Mouse (Mus musculus) embryonic facial prominence, embryonic 12.5 days (tissue): Measurements from ENCODE around the gene 4930503B20Rik. TPM values are rescaled to one million over a fixed set of nuclear protein-coding genes. Genes with fewer than 3 reads are reported as not detected.

Source experiments
- ATAC-seq: fragments of 200-750 bp; cut with Nextera tagmentation; 2 replicates; pipeline ENCODE4 v1.8.0; 2017; ENCODE audit not compliant: insufficient number of reproducible peaks, insufficient read depth, low FRiP score, low TSS enrichment
- H3K27ac ChIP-seq: fragments of 300-500 bp; sonication (generic); 2 replicates; pipeline ENCODE4 v1.5.1; 2016; ENCODE audit warnings: mild to moderate bottlenecking
- H3K27me3 ChIP-seq: fragments of 300-500 bp; sonication (generic); 2 replicates; pipeline ENCODE4 v1.6.1; 2016; ENCODE audit warnings: mild to moderate bottlenecking, moderate library complexity
- H3K36me3 ChIP-seq: fragments of 300-500 bp; sonication (generic); 2 replicates; pipeline ENCODE4 v1.6.1; 2016; ENCODE audit warnings: mild to moderate bottlenecking
- H3K4me1 ChIP-seq: fragments of 300-500 bp; sonication (generic); 2 replicates; pipeline ENCODE4 v1.6.1; 2016
- H3K4me2 ChIP-seq: fragments of 300-500 bp; sonication (generic); replicated peaks from 2 replicates; pipeline ENCODE4 v1.6.1; 2016; ENCODE audit warnings: mild to moderate bottlenecking, moderate library complexity
- H3K4me3 ChIP-seq: fragments of 300-500 bp; sonication (generic); 2 replicates; pipeline ENCODE4 v1.5.1; 2016; ENCODE audit warnings: mild to moderate bottlenecking
- H3K9ac ChIP-seq: fragments of 300-500 bp; sonication (generic); 2 replicates; pipeline ENCODE4 v1.6.1; 2016; ENCODE audit warnings: mild to moderate bottlenecking, moderate library complexity
- H3K9me3 ChIP-seq: fragments of 300-500 bp; sonication (generic); 2 replicates; pipeline ENCODE4 v1.6.1; 2016; ENCODE audit warnings: mild to moderate bottlenecking, moderate library complexity
- WGBS: fragments of 180-500 bp; shearing (Covaris S2); methylation state at CpG from one replicate; pipeline ENCODE4 v1.1.7; 2016; 5-methylcytosine and 5-hydroxymethylcytosine counted together
- polyA plus RNA-seq: library from polyadenylated mRNA; unstranded; fragments of >200 nt; fragmentation: Nextera tagmentation; extraction: Ambion mirVana; gene quantifications from 2 replicates; pipeline ENCODE4 v1.2.1, GENCODE M21; 2016

The 4930503B20Rik gene
- 0.22 TPM in 1 of 2 replicates, not detected in the other for polyA plus RNA-seq

DNA sequence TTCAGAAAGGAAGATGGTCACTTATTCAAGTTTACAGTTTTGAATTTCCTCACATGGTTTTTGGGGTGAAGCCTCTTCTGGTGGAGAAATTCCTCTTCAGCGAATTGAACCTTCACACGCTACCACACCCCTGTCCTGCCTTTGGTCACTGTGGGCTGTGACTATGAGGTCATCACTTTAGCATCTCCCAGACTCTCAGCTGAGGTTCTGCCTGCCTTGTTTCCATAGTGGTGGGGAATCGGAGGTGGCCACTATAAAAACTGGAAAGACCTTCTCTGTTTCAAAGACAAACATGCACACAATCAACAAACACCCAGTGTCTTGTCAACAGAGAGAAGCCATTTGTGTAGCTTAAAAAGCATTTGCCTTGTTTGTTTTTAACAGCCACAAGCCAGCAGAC lies at the start of gene 4930503B20Rik:
Gene 4930503B20Rik (minus strand): TSS at position 101 of the 400 bp plus-strand sequence.
- H3K4me3 ChIP-seq, result no peak within 1 kb of the TSS
- H3K27ac ChIP-seq, result no peak within 1 kb of the TSS
- no peaks in the 10 kb centered on the region for H3K36me3 ChIP-seq
- no peak within 1 kb of the TSS for H3K9ac ChIP-seq
- H3K9me3 ChIP-seq, result no peaks in the 10 kb centered on the region
- no peak for ATAC-seq
- H3K27me3 ChIP-seq, result no peaks in the 10 kb centered on the region
- no peak within 1 kb of the TSS for H3K4me2 ChIP-seq
- 83% methylated on average over 3 of the region's 3 CpGs for WGBS
- 0 out of 2 replicates have a peak, but pooled peaks cover 5% of the 10 kb centered on the region for H3K4me1 ChIP-seq

GRCm38 (mm10) chr3:146700051-146700450 lies 48.9 kb upstream of the 4930503B20Rik start:
- H3K9ac ChIP-seq, result no peak overlapping the region
- no peaks in the 10 kb centered on the region for H3K4me1 ChIP-seq
- no peak overlapping the region for H3K4me3 ChIP-seq
- H3K27me3 ChIP-seq, result no peaks in the 10 kb centered on the region
- no peak for ATAC-seq
- H3K36me3 ChIP-seq, result no peaks in the 10 kb centered on the region
- WGBS, result 80% methylated on average over 11 of the region's 11 CpGs
- H3K27ac ChIP-seq, result no peak overlapping the region
- no peak overlapping the region for H3K4me2 ChIP-seq
- no peaks in the 10 kb centered on the region for H3K9me3 ChIP-seq

DNA sequence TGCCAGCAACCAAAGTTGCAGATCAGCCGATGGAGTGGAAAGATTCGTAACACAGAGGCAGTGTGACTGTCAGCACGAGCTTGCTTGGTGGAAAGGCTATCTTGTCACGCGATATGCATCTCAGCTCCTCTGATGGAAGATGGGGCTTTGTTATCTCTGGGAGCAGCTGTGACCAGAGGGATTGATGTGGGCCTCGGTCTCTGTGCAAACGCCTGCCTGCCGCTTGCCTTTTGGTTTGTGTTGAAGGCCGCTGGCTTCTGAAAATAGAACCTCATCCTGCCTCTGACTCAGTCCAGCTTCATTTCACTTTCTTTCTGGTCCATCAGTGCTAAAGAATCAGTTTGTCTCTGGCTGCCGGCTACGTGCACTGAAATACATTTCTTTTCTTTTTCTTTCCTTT lies 47.9 kb upstream of the 4930503B20Rik start:
- no peaks in the 10 kb centered on the region for H3K36me3 ChIP-seq
- H3K9me3 ChIP-seq, result no peaks in the 10 kb centered on the region
- no peaks in the 10 kb centered on the region for H3K27me3 ChIP-seq
- H3K9ac ChIP-seq, result no peak overlapping the region
- H3K4me1 ChIP-seq, result no peaks in the 10 kb centered on the region
- H3K27ac ChIP-seq, result no peak overlapping the region
- 62% methylated on average over 11 of the region's 11 CpGs for WGBS
- no peak for ATAC-seq
- H3K4me3 ChIP-seq, result no peak overlapping the region
- H3K4me2 ChIP-seq, result no peak overlapping the region

DNA sequence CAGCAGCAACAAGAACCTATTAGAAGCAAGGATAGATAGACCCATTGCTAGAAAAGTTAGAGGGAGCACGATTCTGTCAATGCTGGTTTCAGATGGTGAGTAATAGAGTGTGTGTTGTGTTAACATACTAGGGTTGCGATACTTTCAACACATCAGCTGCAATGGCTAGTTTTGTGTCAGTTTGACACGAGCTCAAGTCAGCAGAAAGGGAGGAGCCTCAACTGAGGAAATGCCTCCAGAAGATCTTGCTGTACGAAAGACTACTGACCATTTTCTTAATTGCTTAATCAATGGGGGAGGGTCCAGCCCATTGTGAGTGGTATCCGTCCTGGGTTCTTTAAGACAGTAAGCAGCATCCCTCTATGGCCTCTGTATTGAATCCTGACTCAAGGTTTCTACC lies 41.4 kb upstream of the 4930503B20Rik start:
- Histone ChIP-seq H3K27ac (no peak overlapping the region), H3K4me3 (no peak overlapping the region), H3K27me3 (no peaks in the 10 kb centered on the region), H3K9me3 (no peaks in the 10 kb centered on the region), H3K9ac (no peak overlapping the region), H3K4me2 (no peak overlapping the region), H3K4me1 (no peaks in the 10 kb centered on the region), H3K36me3 (no peaks in the 10 kb centered on the region)
- 72% methylated on average over 5 of the region's 5 CpGs for WGBS
- ATAC-seq, result no peak

- no peaks in the 10 kb centered on the region for H3K36me3 ChIP-seq
- H3K4me3 ChIP-seq, result no peak overlapping the region
- H3K27me3 ChIP-seq, result no peaks in the 10 kb centered on the region
- no peak overlapping the region for H3K9ac ChIP-seq
- 64% methylated on average over 4 of the region's 4 CpGs for WGBS
- H3K4me2 ChIP-seq, result no peak overlapping the region
- H3K27ac ChIP-seq, result no peak overlapping the region
- H3K4me1 ChIP-seq, result 0 out of 2 replicates have a peak, but pooled peaks cover 4% of the 10 kb centered on the region
- H3K9me3 ChIP-seq, result no peaks in the 10 kb centered on the region
- no peak for ATAC-seq
Observed at GRCm38 (mm10) chr3:146687121-146687725, 36.1 kb upstream of the 4930503B20Rik start.

DNA sequence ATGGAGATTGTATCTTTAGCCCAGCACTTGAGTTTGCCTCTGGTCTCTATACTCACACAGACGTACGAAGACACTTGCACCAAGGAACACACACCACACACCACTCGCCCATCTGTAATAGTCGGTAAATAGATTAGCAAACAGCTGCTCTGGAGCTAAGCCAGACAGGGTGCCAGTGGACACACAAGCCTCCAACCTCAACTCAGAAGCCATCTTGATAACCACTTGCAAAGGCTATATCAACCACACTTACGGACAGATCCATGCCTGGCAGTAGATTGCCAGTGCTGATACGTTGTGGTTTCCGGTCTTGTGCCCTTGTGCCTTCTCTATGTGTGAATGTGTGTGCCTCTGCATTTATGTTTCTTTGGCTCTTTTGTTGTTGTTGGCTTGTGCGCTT lies 35.3 kb upstream of the 4930503B20Rik start:
- Histone ChIP-seq H3K4me1 (peaks cover 9% of the 10 kb centered on the region; the same call in 1 of the 2 replicates), H3K36me3 (no peaks in the 10 kb centered on the region), H3K4me2 (no peak overlapping the region), H3K4me3 (no peak overlapping the region), H3K27ac (no peak overlapping the region), H3K9ac (no peak overlapping the region), H3K9me3 (no peaks in the 10 kb centered on the region), H3K27me3 (no peaks in the 10 kb centered on the region)
- WGBS, result 87% methylated on average over 8 of the region's 8 CpGs
- no peak for ATAC-seq

DNA sequence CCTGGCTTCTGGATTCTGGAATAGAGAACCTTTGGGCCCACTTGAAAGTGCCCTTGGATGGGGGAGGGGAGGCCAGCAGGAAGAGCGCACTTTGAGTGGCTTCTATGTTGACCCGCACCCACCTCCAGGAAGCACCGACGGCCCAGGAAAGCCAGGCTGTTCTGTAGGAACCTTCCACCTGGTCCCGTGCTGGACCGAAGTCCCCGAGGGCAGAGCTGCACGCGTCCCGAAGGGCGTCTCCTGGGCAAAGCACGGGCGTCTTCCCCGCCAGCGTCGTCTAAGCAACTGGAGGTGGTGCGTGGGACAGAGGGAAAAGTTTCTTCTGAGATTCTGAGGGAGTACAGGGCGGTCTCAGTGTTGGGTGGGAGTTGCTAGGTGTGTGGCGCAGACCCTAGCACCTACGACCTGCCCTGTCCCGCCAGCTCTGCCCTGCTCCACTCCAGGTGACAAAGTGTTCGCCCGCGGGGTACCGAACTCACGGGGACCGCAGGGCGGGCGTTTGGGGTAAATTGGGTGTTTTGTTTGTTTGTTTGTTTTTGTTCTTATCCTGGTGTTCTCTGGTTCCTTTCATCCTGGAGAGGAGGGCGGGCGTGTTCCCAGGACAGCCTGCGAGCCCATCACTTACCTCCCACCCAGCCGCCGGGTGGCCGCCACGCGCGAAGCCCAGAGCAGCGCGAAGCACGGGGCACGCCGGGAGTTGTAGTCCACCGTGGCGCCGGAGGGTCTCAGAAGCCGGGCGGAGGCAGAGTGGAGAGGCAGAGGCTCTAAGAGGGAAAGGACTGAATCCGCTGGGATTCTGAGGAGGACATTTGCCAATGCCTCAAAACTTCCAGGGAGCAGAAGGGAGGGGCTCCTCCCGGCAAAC lies 33.9 kb upstream of the 4930503B20Rik start, which contains the start of gene Samd13:
Gene Samd13 (minus strand): TSS at position 782 of the 865 bp plus-strand sequence.
- peak; percentile 87 for ATAC-seq
- H3K36me3 ChIP-seq, result no peaks in the 10 kb centered on the region
- H3K4me3 ChIP-seq, result peak within 1 kb of the TSS; percentile 56
- 2% methylated on average over 50 of the region's 50 CpGs for WGBS
- H3K4me1 ChIP-seq, result peaks cover 9% of the 10 kb centered on the region; the same call in 1 of the 2 replicates
- H3K4me2 ChIP-seq, result peak within 1 kb of the TSS; percentile 87
- H3K9ac ChIP-seq, result peak within 1 kb of the TSS; percentile 61
- H3K27ac ChIP-seq, result no peak within 1 kb of the TSS
- no peaks in the 10 kb centered on the region for H3K9me3 ChIP-seq
- H3K27me3 ChIP-seq, result no peaks in the 10 kb centered on the region

GRCm38 (mm10) chr3:146683095-146683494 lies 32.0 kb upstream of the 4930503B20Rik start:
- Histone ChIP-seq H3K9me3 (no peaks in the 10 kb centered on the region), H3K36me3 (no peaks in the 10 kb centered on the region), H3K9ac (no peak overlapping the region), H3K4me1 (peaks cover 9% of the 10 kb centered on the region; the same call in 1 of the 2 replicates), H3K4me3 (no peak overlapping the region), H3K4me2 (peak overlapping the region; percentile 33; the same call in 1 of the 2 replicates), H3K27me3 (no peaks in the 10 kb centered on the region), H3K27ac (peak overlapping the region; percentile 83)
- 62% methylated on average over 2 of the region's 2 CpGs for whole genome bisulfite sequencing
- ATAC-seq, result no peak

DNA sequence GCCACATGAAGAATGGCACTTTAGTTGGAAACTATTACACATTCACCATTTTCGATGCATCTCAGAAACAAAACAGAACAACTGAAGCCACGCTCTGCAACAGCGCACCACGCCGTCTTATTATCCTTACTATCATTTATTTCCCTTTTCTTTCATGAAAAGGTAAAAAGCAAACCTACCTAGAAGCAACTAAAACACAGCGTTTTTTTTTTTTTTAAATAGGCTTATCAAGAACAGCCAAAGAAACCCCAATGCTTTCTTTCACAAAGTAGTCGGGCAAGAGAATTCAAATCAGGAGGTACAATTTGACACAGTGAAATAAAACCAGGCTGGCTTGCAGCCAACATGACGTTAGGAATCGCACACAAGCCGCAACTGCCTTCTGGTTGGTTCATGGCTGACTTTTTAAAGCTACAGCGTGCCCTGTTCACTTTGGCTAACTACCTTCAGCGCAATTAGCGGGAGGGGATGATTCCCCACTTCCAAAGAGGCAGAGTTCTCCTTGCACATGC lies 31.1 kb upstream of the 4930503B20Rik start:
- ATAC-seq, result 0 out of 2 replicates have a peak, but pooled peaks have one; percentile 44
- peak overlapping the region; percentile 33 for H3K4me2 ChIP-seq
- WGBS, result 42% methylated on average over 13 of the region's 13 CpGs

DNA sequence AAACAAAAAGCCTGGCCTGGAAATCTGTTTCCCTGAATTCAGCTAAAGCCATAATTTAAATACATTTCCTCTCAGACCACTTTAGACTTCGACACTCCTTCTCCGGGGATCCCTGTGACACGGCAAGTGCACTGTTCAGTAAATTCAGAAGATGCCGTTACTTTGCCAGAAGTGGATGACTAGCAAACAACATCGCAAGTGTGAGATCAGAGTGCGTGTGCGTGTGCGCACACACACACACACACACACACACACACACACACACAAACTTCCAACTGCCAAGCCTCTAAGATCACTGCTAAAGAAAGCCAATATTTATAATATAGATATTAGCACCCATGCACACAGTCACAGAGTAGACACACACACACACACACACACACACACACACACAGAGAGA lies 30.6 kb upstream of the 4930503B20Rik start:
- WGBS, result 70% methylated on average over 8 of the region's 8 CpGs
- no peak overlapping the region for H3K4me3 ChIP-seq
- no peaks in the 10 kb centered on the region for H3K9me3 ChIP-seq
- peaks cover 9% of the 10 kb centered on the region; the same call in 1 of the 2 replicates for H3K4me1 ChIP-seq
- no peaks in the 10 kb centered on the region for H3K36me3 ChIP-seq
- peak overlapping the region; percentile 33 for H3K4me2 ChIP-seq
- peak overlapping the region; percentile 83 for H3K27ac ChIP-seq
- H3K9ac ChIP-seq, result no peak overlapping the region
- ATAC-seq, result no peak
- H3K27me3 ChIP-seq, result no peaks in the 10 kb centered on the region

More for the DNA sequence above, 31.1 kb upstream of the 4930503B20Rik start:
- Histone ChIP-seq H3K9ac (no peak overlapping the region), H3K4me1 (peaks cover 9% of the 10 kb centered on the region; the same call in 1 of the 2 replicates), H3K4me3 (0 out of 2 replicates have a peak overlapping the region, but pooled peaks have one; percentile 6), H3K27me3 (no peaks in the 10 kb centered on the region), H3K36me3 (no peaks in the 10 kb centered on the region), H3K27ac (peak overlapping the region; percentile 83), H3K9me3 (no peaks in the 10 kb centered on the region)

DNA sequence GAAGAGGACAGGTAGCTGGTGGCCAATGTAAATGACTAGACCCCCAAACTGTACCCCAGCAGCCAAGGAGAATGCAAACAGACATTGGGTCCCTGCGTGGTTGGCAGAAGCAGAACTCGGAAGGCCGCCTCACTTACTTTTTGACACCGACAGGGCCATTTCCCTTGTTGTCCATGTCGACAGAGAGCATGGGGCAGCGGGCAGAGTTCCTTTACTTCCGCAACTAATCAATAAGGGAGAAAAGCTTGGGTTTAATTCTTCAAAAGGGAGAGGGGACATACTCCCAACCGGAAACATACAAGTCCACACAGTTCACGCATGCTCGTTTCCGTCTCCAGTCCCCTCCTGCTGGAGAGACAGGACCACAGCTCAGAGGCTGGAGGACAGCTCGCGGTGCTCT lies 29.5 kb upstream of the 4930503B20Rik start:
- Histone ChIP-seq H3K36me3 (no peaks in the 10 kb centered on the region), H3K9me3 (no peaks in the 10 kb centered on the region), H3K4me3 (no peak overlapping the region), H3K9ac (no peak overlapping the region), H3K4me2 (no peak overlapping the region), H3K4me1 (peaks cover 9% of the 10 kb centered on the region; the same call in 1 of the 2 replicates), H3K27ac (no peak overlapping the region), H3K27me3 (no peaks in the 10 kb centered on the region)
- ATAC-seq, result no peak
- WGBS, result 91% methylated on average over 13 of the region's 13 CpGs
